Mouse (Mus musculus) liver, embryonic 11.5 days (tissue): ENCODE results near the gene Cse1l. TPM values are rescaled to one million over a fixed set of nuclear protein-coding genes. Genes with fewer than 3 reads are reported as not detected.

ENCODE experiments used
- ATAC-seq: fragments of 200-750 bp; cut with Nextera tagmentation; replicated peaks from 2 replicates; pipeline ENCODE4 v1.8.0; 2017; ENCODE audit warnings: moderate number of reproducible peaks, mild to moderate bottlenecking, moderate TSS enrichment, moderate library complexity; ENCODE audit not compliant: low FRiP score
- DNase-seq: peaks from one replicate; pipeline ENCODE4 v3.0.0-alpha.2; 2017; ENCODE audit warnings: low spot score
- H3K27ac ChIP-seq: fragments of 300-500 bp; sonication (generic); 2 replicates; pipeline ENCODE4 v1.5.1; 2014; ENCODE audit warnings: mild to moderate bottlenecking, low read depth, low read length, control low read depth
- H3K27me3 ChIP-seq: fragments of 300-500 bp; sonication (generic); replicated peaks from 2 replicates; pipeline ENCODE4 v1.6.1; 2014; ENCODE audit warnings: low read length, mixed read lengths; ENCODE audit not compliant: control insufficient read depth, insufficient read depth
- H3K36me3 ChIP-seq: fragments of 300-500 bp; sonication (generic); 2 replicates; pipeline ENCODE4 v1.6.1; 2014; ENCODE audit warnings: mild to moderate bottlenecking, low read length, moderate library complexity, mixed read lengths; ENCODE audit not compliant: control insufficient read depth, insufficient read depth
- H3K4me1 ChIP-seq: fragments of 300-500 bp; sonication (generic); replicated peaks from 2 replicates; pipeline ENCODE4 v1.6.1; 2014; ENCODE audit warnings: low read length, mixed read lengths; ENCODE audit not compliant: control insufficient read depth, insufficient read depth
- H3K4me2 ChIP-seq: fragments of 300-500 bp; sonication (generic); 2 replicates; pipeline ENCODE4 v1.6.1; 2014; ENCODE audit warnings: mild to moderate bottlenecking, control low read depth, moderate library complexity
- H3K4me3 ChIP-seq: fragments of 300-500 bp; sonication (generic); 2 replicates; pipeline ENCODE4 v1.5.1; 2014; ENCODE audit warnings: low read depth, low read length, control low read depth
- H3K9ac ChIP-seq: fragments of 300-500 bp; sonication (generic); 2 replicates; pipeline ENCODE4 v1.6.1; 2014; ENCODE audit warnings: low read depth, low read length, control low read depth
- H3K9me3 ChIP-seq: fragments of 300-500 bp; sonication (generic); 2 replicates; pipeline ENCODE4 v1.6.1; 2016; ENCODE audit warnings: low read length, inconsistent platforms, mixed read lengths; ENCODE audit not compliant: control insufficient read depth
- WGBS: fragments of 180-500 bp; shearing (Covaris S2); extraction: QIAGEN DNeasy Blood & Tissue Kit; methylation state at CpG from one replicate; pipeline ENCODE4 v1.1.7; 2014; 5-methylcytosine and 5-hydroxymethylcytosine counted together
- polyA plus RNA-seq: library from polyadenylated mRNA; unstranded; fragments of >200 nt; fragmentation: Nextera tagmentation; extraction: Ambion mirVana; gene quantifications from 2 replicates; pipeline ENCODE4 v1.2.1, GENCODE M21; 2014

The Cse1l gene
- polyA plus RNA-seq, 1 experiment from 2014 or later = 155 TPM

- DNase-seq (no peak), ATAC-seq (no peak)
- Histone ChIP-seq H3K36me3 (no peaks in the 10 kb centered on the region; the same call in 1 of the 2 replicates), H3K27ac (no peak overlapping the region), H3K4me3 (no peak overlapping the region), H3K4me2 (no peak overlapping the region), H3K4me1 (peaks cover 8% of the 10 kb centered on the region), H3K9ac (no peak overlapping the region), H3K9me3 (no peaks in the 10 kb centered on the region), H3K27me3 (no peaks in the 10 kb centered on the region)
- WGBS = 90% methylated on average over 8 of the region's 8 CpGs
Observed at GRCm38 (mm10) chr2:166910536-166910935, 4.7 kb downstream of the Cse1l start.

GRCm38 (mm10) chr2:166923971-166924370 lies 18.1 kb downstream of the Cse1l start:
- ATAC-seq (peak; percentile 66), DNase-seq (no peak)
- H3K36me3 ChIP-seq = peaks cover 52% of the 10 kb centered on the region
- no peak overlapping the region for H3K4me3 ChIP-seq
- H3K4me1 ChIP-seq = no peaks in the 10 kb centered on the region
- peak overlapping the region; percentile 12 for H3K4me2 ChIP-seq
- H3K27me3 ChIP-seq = no peaks in the 10 kb centered on the region
- WGBS = 61% methylated on average over 2 of the region's 2 CpGs
- H3K9ac ChIP-seq = no peak overlapping the region
- no peak overlapping the region for H3K27ac ChIP-seq
- no peaks in the 10 kb centered on the region for H3K9me3 ChIP-seq

- Histone ChIP-seq H3K4me1 (no peaks in the 10 kb centered on the region), H3K4me2 (no peak overlapping the region), H3K36me3 (peaks cover 45% of the 10 kb centered on the region), H3K9me3 (no peaks in the 10 kb centered on the region), H3K9ac (no peak overlapping the region), H3K4me3 (no peak overlapping the region), H3K27me3 (no peaks in the 10 kb centered on the region), H3K27ac (no peak overlapping the region)
- DNase-seq (no peak), ATAC-seq (no peak)
- whole genome bisulfite sequencing = 94% methylated on average over 6 of the region's 6 CpGs
Observed at GRCm38 (mm10) chr2:166933943-166934342, 28.1 kb downstream of the Cse1l start.

- Histone ChIP-seq H3K36me3 (peaks cover 41% of the 10 kb centered on the region), H3K27ac (no peak overlapping the region), H3K4me1 (no peaks in the 10 kb centered on the region), H3K4me2 (no peak overlapping the region), H3K27me3 (no peaks in the 10 kb centered on the region), H3K4me3 (no peak overlapping the region), H3K9me3 (no peaks in the 10 kb centered on the region), H3K9ac (no peak overlapping the region)
- WGBS = 90% methylated on average over 5 of the region's 5 CpGs
- ATAC-seq = no peak
- no peak for DNase-seq
Observed at GRCm38 (mm10) chr2:166934416-166934815, 28.6 kb downstream of the Cse1l start.

GRCm38 (mm10) chr2:166935582-166935981 lies 29.7 kb downstream of the Cse1l start:
- ATAC-seq (no peak), DNase-seq (no peak)
- Histone ChIP-seq H3K9me3 (no peaks in the 10 kb centered on the region), H3K27me3 (no peaks in the 10 kb centered on the region), H3K4me2 (no peak overlapping the region), H3K36me3 (peaks cover 42% of the 10 kb centered on the region), H3K4me1 (no peaks in the 10 kb centered on the region), H3K27ac (no peak overlapping the region), H3K9ac (no peak overlapping the region), H3K4me3 (no peak overlapping the region)
- WGBS = 91% methylated on average over 7 of the region's 7 CpGs

- H3K4me3 ChIP-seq = no peak overlapping the region
- H3K27me3 ChIP-seq = no peaks in the 10 kb centered on the region
- DNase-seq = no peak
- no peaks in the 10 kb centered on the region for H3K4me1 ChIP-seq
- no peak for ATAC-seq
- peaks cover 43% of the 10 kb centered on the region for H3K36me3 ChIP-seq
- H3K9ac ChIP-seq = no peak overlapping the region
- WGBS = 99% methylated on average over 2 of the region's 2 CpGs
- no peak overlapping the region for H3K27ac ChIP-seq
- H3K9me3 ChIP-seq = no peaks in the 10 kb centered on the region
- no peak overlapping the region for H3K4me2 ChIP-seq
Observed at GRCm38 (mm10) chr2:166936166-166936565, 30.3 kb downstream of the Cse1l start.

- Histone ChIP-seq H3K36me3 (peaks cover 56% of the 10 kb centered on the region), H3K27me3 (no peaks in the 10 kb centered on the region), H3K4me3 (no peak overlapping the region), H3K9ac (no peak overlapping the region), H3K9me3 (no peaks in the 10 kb centered on the region), H3K27ac (no peak overlapping the region), H3K4me2 (no peak overlapping the region), H3K4me1 (no peaks in the 10 kb centered on the region)
- DNase-seq (no peak), ATAC-seq (no peak)
- WGBS = 82% methylated on average over 2 of the region's 2 CpGs
Observed at GRCm38 (mm10) chr2:166943146-166943545, 37.3 kb downstream of the Cse1l start.

GRCm38 (mm10) chr2:166944346-166944745 lies 38.5 kb downstream of the Cse1l start:
- Histone ChIP-seq H3K27ac (no peak overlapping the region), H3K4me2 (no peak overlapping the region), H3K4me1 (no peaks in the 10 kb centered on the region), H3K27me3 (no peaks in the 10 kb centered on the region), H3K9me3 (no peaks in the 10 kb centered on the region), H3K4me3 (no peak overlapping the region), H3K9ac (no peak overlapping the region), H3K36me3 (peaks cover 63% of the 10 kb centered on the region)
- WGBS = 86% methylated on average over 1 of the region's 1 CpGs
- no peak for ATAC-seq
- no peak for DNase-seq

- Histone ChIP-seq H3K9ac (no peak overlapping the region), H3K4me2 (no peak overlapping the region), H3K4me3 (no peak overlapping the region), H3K27me3 (no peaks in the 10 kb centered on the region), H3K27ac (no peak overlapping the region), H3K9me3 (no peaks in the 10 kb centered on the region), H3K36me3 (peaks cover 63% of the 10 kb centered on the region), H3K4me1 (no peaks in the 10 kb centered on the region)
- DNase-seq (no peak), ATAC-seq (peak; percentile 30; the same call in 1 of the 2 replicates)
- WGBS = 64% methylated on average over 4 of the region's 4 CpGs
Observed at GRCm38 (mm10) chr2:166945456-166945855, 39.6 kb downstream of the Cse1l start.
